Mouse (Mus musculus): ENCODE data around the gene Cd320. TPM values are rescaled to one million over a fixed set of nuclear protein-coding genes. Genes with fewer than 3 reads are reported as not detected.
"Not testable (repeated sequence)": the region's sequence is repeated elsewhere in the genome, so short reads cannot be mapped to it uniquely, and the experiment has no call there.

The Cd320 gene
- polyA plus RNA-seq, 1 experiment from 2014 or later, result 14.4 TPM

DNA sequence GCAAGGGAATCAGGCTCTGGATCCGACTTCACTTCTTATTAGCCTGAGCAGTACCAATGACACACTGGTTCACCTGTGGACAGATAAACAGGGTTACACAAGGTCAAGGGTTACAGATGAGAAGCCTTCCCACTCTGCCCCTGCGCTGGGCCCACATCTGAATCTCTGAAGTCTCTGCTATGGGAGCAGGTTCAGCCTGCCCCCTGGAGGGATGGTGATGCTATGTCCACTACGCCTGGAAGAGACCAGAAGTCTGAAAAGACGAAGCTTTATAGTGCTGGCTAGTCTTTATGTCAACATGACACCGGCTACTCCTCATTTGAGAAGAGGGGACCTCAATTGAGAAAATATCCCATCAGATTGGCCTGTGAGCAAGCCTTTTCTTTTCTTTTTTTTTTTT is 32.9 kb downstream of the Cd320 start:
- H3K36me3 ChIP-seq (replicated peaks), result peaks cover 66% of the 10 kb centered on the region

DNA sequence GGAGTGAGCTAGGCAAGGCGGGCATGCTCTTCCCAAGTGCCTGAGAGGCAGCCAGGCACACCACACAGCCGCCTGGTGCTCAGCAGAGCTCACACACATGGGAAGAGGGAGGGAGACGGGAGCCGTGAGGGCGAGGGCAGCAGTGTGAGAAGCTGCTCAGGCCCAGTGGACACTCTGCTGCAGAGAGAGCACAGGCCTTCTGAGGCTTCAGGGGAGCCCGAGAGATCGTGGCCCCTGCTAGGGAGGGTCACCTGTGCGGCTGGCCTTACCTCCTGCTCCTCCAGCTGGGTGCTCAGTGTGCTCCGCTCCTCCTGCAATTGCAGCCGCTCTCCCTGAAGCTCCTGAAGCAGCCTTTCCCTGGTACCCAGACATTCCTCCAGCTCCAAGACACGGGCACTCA is 41.4 kb downstream of the Cd320 start:
- H3K36me3 ChIP-seq (replicated peaks), result peaks cover 84% of the 10 kb centered on the region
- H3K9me3 ChIP-seq (replicated peaks); H3K4me3 ChIP-seq (replicated peaks); H3K9ac ChIP-seq; H3K27me3 ChIP-seq; ATAC-seq (ENCODE audit: insufficient read depth); H3K4me2 ChIP-seq; H3K27ac ChIP-seq (replicated peaks): not testable (repeated sequence)
- peaks cover 21% of the 10 kb centered on the region for H3K4me1 ChIP-seq (replicated peaks)
- WGBS (ENCODE audit: insufficient replicate concordance), result 94% methylated on average over 10 of the region's 11 CpGs

More for the DNA sequence above, 32.9 kb downstream of the Cd320 start:
- WGBS (ENCODE audit: insufficient replicate concordance), result 78% methylated on average over 5 of the region's 5 CpGs
- not testable (repeated sequence) for H3K27ac ChIP-seq (replicated peaks); H3K4me3 ChIP-seq (replicated peaks); ATAC-seq (ENCODE audit: insufficient read depth); H3K9ac ChIP-seq; H3K27me3 ChIP-seq; H3K4me1 ChIP-seq (replicated peaks); H3K9me3 ChIP-seq (replicated peaks); H3K4me2 ChIP-seq

DNA sequence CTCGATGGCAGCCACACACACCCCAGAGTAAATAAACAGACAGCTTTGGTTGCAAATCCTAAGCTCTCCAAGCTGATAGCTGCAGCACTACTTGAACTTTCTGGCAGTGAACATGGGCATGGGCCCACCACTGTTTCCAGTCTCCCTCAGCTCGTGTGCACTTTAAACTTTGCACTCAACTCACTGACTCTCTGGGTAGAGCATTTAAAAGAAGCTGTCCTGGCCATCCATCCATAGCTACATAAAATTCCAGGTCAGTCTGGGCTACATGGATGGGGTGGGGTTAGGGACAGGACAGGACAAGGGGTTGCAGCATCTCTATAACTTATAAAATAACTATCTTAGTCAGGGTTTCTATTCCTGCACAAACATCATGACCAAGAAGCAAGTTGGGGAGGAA is 44.9 kb downstream of the Cd320 start:
- H3K36me3 ChIP-seq (replicated peaks), result peaks cover 50% of the 10 kb centered on the region
- ATAC-seq (ENCODE audit: insufficient read depth); H3K27me3 ChIP-seq; H3K9me3 ChIP-seq (replicated peaks); H3K27ac ChIP-seq (replicated peaks): not testable (repeated sequence)
- peaks cover 32% of the 10 kb centered on the region for H3K4me1 ChIP-seq (replicated peaks)
- WGBS (ENCODE audit: insufficient replicate concordance), result 32% methylated on average over 2 of the region's 2 CpGs
- H3K4me2 ChIP-seq, result peak overlapping the region; percentile 80
- peak overlapping the region; percentile 80 for H3K4me3 ChIP-seq (replicated peaks)
- H3K9ac ChIP-seq, result 0 out of 2 replicates have a peak overlapping the region, but pooled peaks have one; percentile 18

DNA sequence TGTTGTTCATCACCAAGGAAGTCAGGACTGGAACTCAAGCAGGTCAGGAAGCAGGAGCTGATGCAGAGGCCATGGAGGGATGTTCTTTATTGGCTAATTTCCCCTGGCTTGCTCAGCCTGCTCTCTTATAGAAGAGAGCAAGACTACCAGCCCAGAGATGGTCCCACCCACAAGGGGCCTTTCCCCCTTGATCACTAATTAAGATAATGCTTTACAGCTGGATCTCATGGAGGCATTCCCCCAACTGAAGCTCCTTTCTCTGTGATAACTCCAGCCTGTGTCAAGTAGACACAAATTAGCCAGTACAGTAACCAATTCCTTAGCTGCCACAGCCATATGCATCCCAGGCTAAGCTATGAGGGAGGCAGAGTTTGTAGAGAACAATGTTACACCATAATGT is 45.3 kb downstream of the Cd320 start:
- Histone ChIP-seq H3K4me3 (replicated peaks) (peak overlapping the region; percentile 80), H3K4me1 (replicated peaks) (peaks cover 32% of the 10 kb centered on the region), H3K36me3 (replicated peaks) (peaks cover 46% of the 10 kb centered on the region), H3K4me2 (peak overlapping the region; percentile 80), H3K27ac (replicated peaks) (0 out of 2 replicates have a peak overlapping the region, but pooled peaks have one; percentile 29), H3K9ac (peak overlapping the region; percentile 87; the same call in 1 of the 2 replicates)
- H3K27me3 ChIP-seq; H3K9me3 ChIP-seq (replicated peaks); ATAC-seq (ENCODE audit: insufficient read depth): not testable (repeated sequence)

DNA sequence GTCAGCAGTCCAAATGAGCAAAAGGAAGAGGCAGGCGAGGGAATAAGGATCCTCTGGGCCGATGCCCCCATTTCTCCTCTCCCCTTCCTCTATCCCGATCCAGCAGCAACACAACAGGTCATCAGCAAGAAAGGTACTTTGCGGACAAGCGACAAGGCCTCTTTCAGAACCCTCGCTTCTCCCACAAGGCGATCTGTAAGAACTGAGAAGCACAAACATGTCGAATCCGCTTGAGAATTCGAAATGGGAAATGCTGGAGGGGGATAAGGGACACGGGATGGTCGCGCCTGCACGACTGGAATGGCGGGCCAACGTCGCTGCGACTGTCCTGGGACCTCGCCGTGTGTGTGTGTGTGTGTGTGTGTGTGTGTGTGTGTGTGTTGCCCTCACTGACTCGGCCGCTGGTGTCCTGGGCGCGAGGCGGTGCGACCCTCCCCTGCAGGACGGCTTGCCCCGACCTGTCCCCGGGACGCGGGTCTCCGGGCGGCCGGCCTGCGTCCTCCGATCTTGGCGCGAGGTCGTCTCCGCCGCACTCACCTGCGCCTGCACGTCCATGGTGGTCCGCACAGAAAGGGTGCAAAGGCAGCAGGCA is 47.1 kb downstream of the Cd320 start:
- H3K9me3 ChIP-seq (replicated peaks); H3K27me3 ChIP-seq: not testable (repeated sequence)
- under 1% methylated on average over 42 of the region's 44 CpGs for WGBS (ENCODE audit: insufficient replicate concordance)
- ATAC-seq (ENCODE audit: insufficient read depth), result peak; percentile 6
- Histone ChIP-seq H3K4me2 (peak overlapping the region; percentile 80), H3K27ac (replicated peaks) (peak overlapping the region; percentile 88), H3K36me3 (replicated peaks) (peaks cover 33% of the 10 kb centered on the region), H3K4me1 (replicated peaks) (peaks cover 32% of the 10 kb centered on the region), H3K9ac (peak overlapping the region; percentile 87), H3K4me3 (replicated peaks) (peak overlapping the region; percentile 80)

DNA sequence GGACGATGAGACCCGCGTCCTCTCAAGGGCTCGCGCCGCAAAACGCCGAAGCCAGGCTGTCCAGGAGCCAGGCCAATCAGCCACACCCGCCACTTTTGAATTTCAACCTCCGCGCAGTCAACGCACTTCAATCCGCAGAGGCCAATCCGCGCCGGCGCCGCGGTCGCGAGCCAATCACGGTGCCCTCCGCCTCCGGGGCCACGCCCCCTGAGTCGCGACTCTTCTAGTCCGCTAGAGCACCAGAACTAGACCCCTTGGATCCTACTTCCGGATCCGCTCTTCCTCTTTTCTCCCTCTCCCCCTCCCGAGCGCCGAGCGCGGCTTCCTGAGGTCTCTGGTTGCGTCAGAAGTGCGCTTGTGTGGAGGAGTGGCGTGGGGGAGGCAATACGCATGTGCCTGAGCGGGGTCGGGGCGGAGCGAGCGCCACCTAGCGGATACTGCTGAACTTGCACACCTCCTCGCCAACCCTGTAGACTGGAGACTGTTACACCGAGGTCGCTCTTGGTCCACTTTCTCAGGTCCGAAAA is 47.7 kb downstream of the Cd320 start, which contains the start of gene Kifc1:
Gene Kifc1, minus strand, starts transcription at position 129 of the 527 bp plus-strand sequence.
- Histone ChIP-seq H3K4me1 (replicated peaks) (peaks cover 32% of the 10 kb centered on the region), H3K36me3 (replicated peaks) (peaks cover 28% of the 10 kb centered on the region), H3K4me2 (peak within 1 kb of the TSS; percentile 80), H3K27me3 (no peaks in the 10 kb centered on the region), H3K27ac (replicated peaks) (peak within 1 kb of the TSS; percentile 93), H3K9me3 (replicated peaks) (no peaks in the 10 kb centered on the region), H3K9ac (peak within 1 kb of the TSS; percentile 87), H3K4me3 (replicated peaks) (peak within 1 kb of the TSS; percentile 80)
- ATAC-seq (ENCODE audit: insufficient read depth), result peak; percentile 95
- under 1% methylated on average over 49 of the region's 49 CpGs for WGBS (ENCODE audit: insufficient replicate concordance)

DNA sequence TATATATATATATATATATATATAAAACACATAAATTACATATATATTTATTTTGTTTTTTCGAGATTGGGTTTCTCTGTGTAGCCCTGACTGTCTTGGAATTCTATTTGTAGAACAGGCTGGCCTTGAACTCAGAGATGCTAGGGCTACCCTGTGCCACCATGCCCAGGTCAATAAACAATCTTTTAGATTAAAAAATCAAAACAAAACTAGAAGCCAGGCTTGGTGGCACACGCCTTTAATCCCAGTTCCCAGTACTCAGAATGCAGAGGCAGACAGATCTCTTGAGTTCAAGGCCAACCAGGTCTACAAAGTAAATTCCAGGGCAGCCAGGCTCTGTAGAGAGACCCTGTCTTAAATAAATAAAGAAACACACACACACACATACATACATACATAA is 48.5 kb downstream of the Cd320 start:
- Histone ChIP-seq H3K4me3 (replicated peaks) (no peak overlapping the region), H3K4me1 (replicated peaks) (peaks cover 32% of the 10 kb centered on the region), H3K9me3 (replicated peaks) (no peaks in the 10 kb centered on the region), H3K9ac (no peak overlapping the region), H3K36me3 (replicated peaks) (peaks cover 20% of the 10 kb centered on the region), H3K27ac (replicated peaks) (no peak overlapping the region), H3K27me3 (no peaks in the 10 kb centered on the region), H3K4me2 (peak overlapping the region; percentile 23; the same call in 1 of the 2 replicates)
- 55% methylated on average over 2 of the region's 2 CpGs for WGBS (ENCODE audit: insufficient replicate concordance)
- ATAC-seq (ENCODE audit: insufficient read depth), result no peak

DNA sequence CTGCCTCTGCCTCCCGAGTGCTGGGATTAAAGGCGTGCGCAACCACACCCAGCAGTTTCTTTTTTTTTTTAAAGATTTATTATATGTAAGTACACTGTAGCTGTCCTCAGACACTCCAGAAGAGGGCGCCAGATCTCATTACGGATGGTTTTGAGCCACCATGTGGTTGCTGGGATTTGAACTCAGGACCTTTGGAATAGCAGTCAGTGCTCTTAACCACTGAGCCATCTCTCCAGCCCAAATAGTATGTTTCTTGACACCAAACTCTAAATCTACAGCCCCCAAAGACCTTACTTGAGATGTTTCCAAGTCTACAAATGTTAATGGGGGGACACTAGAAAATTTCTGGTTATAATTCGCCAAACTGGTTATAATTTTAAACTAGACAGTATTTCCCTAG is 49.0 kb downstream of the Cd320 start:
- 50% methylated on average over 6 of the region's 6 CpGs for WGBS (ENCODE audit: insufficient replicate concordance)
- H3K4me1 ChIP-seq (replicated peaks), result peaks cover 34% of the 10 kb centered on the region
- not testable (repeated sequence) for H3K9me3 ChIP-seq (replicated peaks); H3K9ac ChIP-seq; H3K27ac ChIP-seq (replicated peaks); H3K4me3 ChIP-seq (replicated peaks); ATAC-seq (ENCODE audit: insufficient read depth); H3K4me2 ChIP-seq; H3K27me3 ChIP-seq
- H3K36me3 ChIP-seq (replicated peaks), result peaks cover 15% of the 10 kb centered on the region

DNA sequence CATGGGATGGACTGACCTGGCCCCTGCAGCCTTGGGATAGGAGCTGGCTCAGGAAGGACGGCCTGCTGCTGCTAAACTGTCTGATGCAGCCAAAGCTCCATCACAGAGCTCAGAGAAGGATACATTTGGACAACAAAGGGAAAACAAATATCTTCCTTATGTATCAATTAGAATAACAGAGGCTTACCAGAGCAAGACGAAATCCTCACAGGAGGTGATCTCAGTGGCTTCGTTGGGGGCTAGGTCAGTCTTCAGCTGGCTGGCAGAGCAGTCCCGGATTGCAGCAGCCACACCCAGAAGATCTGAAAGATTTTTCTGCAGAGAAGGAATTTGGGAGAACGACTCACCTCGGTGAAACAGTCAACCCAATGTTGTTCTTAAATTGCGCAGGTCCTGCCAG is 49.5 kb downstream of the Cd320 start:
- WGBS (ENCODE audit: insufficient replicate concordance), result 42% methylated on average over 7 of the region's 7 CpGs

DNA sequence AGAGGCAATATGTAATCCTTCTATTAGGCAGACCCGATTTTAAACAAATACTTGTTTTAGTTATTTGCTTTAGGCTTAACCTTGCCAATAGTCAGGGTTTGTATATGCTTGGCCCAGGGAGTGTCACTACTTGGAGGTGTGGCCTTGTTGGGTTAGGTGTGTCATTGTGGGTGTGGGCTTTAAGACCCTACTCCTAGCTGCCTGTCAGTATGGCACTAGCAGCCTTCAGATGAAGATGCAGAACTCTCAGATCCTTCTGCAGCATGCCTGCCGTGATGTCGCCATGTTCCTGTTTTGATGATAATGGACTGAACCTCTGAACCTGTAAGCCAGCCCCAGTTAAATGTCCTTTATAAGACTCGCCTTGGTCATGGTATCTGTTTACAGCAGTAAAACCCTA is 50.1 kb downstream of the Cd320 start:
- H3K4me3 ChIP-seq (replicated peaks); H3K27me3 ChIP-seq; H3K4me2 ChIP-seq; ATAC-seq (ENCODE audit: insufficient read depth); H3K9ac ChIP-seq; H3K9me3 ChIP-seq (replicated peaks); H3K27ac ChIP-seq (replicated peaks); H3K36me3 ChIP-seq (replicated peaks): not testable (repeated sequence)
- WGBS (ENCODE audit: insufficient replicate concordance), result 61% methylated on average over 4 of the region's 4 CpGs
- peaks cover 36% of the 10 kb centered on the region for H3K4me1 ChIP-seq (replicated peaks)

More for the DNA sequence above, 49.5 kb downstream of the Cd320 start:
- ATAC-seq (ENCODE audit: insufficient read depth), result no peak
- peaks cover 9% of the 10 kb centered on the region; the same call in 1 of the 2 replicates for H3K36me3 ChIP-seq (replicated peaks)
- H3K9ac ChIP-seq, result no peak overlapping the region
- H3K27me3 ChIP-seq, result no peaks in the 10 kb centered on the region
- no peak overlapping the region for H3K27ac ChIP-seq (replicated peaks)
- H3K4me2 ChIP-seq, result no peak overlapping the region
- H3K4me1 ChIP-seq (replicated peaks), result peaks cover 36% of the 10 kb centered on the region
- no peaks in the 10 kb centered on the region for H3K9me3 ChIP-seq (replicated peaks)
- no peak overlapping the region for H3K4me3 ChIP-seq (replicated peaks)

DNA sequence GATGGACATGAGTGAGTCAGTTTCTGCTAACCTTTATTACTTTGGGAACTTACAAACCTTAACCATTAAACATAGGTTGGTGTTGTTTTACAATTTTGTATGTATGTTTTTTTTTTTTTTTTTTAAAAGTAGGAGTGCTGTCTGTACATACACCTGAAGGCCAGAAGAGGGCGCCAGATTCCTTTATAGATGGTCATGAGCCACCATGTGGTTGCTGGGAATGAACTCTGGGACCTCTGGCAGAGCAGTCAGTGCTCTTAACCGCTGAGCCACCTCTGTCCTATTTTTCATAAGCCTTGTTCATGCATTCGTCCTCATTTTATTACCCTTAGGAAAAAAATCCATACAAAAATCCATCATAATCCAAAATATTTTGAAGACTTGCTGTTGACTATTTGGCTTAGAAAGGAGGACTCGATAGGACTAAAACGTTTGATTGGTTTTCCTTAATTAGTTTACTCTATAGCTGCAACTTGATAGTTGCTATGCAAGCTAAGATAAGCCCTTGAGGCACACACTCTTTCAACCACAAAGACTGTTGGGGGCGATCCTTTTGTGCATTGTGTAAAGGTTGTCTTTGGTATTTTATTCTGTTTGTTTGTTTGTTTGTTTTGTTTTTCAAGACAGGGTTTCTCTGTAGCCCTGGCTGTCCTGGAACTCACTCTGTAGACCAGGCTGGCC is 54.4 kb downstream of the Cd320 start:
- peaks cover 58% of the 10 kb centered on the region for H3K4me1 ChIP-seq (replicated peaks)
- no peak for ATAC-seq (ENCODE audit: insufficient read depth)
- H3K27ac ChIP-seq (replicated peaks), result peak overlapping the region; percentile 38; the same call in 1 of the 2 replicates
- 6% methylated on average over 6 of the region's 6 CpGs for WGBS (ENCODE audit: insufficient replicate concordance)
- H3K4me2 ChIP-seq, result no peak overlapping the region
- no peaks in the 10 kb centered on the region for H3K9me3 ChIP-seq (replicated peaks)
- no peaks in the 10 kb centered on the region for H3K27me3 ChIP-seq
- H3K4me3 ChIP-seq (replicated peaks), result no peak overlapping the region
- H3K36me3 ChIP-seq (replicated peaks), result no peaks in the 10 kb centered on the region
- no peak overlapping the region for H3K9ac ChIP-seq
